Mouse (Mus musculus): Measurements from ENCODE around the gene H2al1f.
"Not testable (repeated sequence)": the region's sequence is repeated elsewhere in the genome, so short reads cannot be mapped to it uniquely, and the experiment has no call there.

The H2al1f gene

DNA sequence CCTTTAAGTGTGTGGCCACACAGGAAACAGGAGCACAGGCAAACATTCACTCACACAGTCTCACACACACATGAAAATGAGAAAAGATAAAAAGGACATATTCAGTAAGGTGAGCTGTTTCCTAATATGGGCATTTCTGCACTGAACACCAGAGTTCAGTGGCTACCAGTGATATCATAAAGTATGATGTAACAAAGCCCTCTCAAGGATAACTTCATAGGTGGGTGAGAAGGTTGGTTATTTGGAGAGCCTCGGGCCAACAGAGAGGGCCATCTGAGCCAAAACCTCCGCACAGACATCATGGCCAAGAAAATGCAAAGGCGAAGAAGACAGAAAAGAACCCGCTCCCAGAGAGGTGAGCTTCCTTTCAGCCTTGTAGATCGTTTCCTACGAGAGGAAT, at the start of gene H2al1f:
TSS of gene H2al1f (plus strand) at position 301 of the 400 bp plus-strand sequence.
- DNase-seq (ENCODE audit: low spot score in 2 of 2): not testable (repeated sequence)

DNA sequence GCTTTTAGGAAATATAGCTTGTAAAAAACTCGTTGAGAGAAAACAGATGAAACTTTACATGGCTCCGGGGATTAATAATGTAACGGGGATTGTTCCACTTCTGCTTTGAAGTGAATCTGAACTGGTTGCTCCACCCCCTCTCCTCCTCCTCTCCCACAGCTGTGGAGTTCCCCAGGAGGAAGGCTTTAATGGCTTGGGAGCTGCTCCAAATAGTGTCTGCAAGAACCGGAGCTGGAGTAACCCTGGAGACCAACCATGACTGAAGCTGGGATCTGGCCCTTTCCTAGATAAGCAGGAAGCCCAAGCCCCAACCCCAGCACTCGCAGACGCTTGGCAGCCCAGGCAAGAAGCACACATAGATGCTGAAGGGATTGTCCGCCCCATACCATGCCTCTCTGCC, 47.2 kb upstream of the H2al1f start:
- peak in 1 of 2 experiments; percentile 9 for DNase-seq (ENCODE audit: low spot score in 2 of 2)

DNA sequence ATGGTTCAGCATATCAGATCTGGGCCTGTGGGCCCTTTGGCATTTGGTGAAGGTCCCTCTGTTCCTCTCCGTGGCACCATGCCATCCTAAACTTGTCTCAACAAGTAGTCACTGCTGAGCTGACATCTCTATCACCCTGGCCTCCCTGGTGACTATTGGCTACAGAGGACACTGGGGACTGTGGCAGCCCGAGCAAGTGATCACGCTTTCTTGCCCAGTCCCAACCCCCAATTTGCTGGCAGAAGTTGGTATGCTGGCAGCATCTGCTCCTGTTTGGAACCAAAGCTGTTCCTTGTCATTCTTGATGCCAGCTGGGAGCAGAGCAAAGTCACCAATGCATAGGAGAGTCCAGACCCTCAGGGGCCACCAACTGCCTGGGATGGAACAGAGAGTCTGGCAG, 45.9 kb upstream of the H2al1f start:
- DNase-seq (ENCODE audit: low spot score in 2 of 2): no peak

DNA sequence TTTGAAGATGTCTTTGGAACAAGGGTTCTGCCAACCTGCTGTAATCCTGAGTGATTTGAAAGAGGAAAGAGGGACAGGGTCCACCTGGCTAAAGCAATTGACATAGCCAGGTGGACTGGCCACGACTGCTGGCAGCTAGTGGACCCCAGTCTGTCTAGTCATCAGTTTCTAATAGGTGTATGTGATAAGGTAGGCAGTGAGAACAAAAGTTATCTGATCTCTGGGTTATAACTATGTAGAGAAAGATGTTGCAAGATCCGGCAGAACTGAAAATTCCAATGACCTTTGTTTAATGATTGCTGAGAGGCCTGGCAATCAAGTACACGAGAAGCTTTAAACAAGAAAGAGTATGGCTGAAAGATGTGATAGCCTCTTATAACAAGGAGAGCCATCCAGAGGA, 41.8 kb upstream of the H2al1f start:
- no peak for DNase-seq (ENCODE audit: low spot score in 2 of 2)

DNA sequence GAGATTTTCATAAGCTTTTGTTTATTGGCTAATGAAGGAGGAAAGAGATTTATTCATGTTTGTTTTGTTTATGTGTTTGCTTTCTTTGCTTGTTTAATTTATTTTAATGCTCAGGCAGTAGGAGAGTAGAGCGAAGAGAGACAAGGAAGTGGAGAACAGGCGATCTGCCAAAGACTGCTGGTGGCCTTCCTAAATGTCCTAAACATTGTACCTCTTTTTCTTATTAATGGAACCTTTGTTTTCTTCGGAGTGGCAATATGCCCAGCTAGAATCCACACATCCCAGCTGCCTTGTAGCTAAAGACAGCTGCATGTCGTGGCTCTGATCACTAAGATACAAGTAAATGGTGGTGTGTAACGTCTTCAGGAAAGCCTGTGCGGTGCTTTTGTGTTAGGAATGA, 37.9 kb upstream of the H2al1f start:
- no peak for DNase-seq (ENCODE audit: low spot score in 2 of 2)

DNA sequence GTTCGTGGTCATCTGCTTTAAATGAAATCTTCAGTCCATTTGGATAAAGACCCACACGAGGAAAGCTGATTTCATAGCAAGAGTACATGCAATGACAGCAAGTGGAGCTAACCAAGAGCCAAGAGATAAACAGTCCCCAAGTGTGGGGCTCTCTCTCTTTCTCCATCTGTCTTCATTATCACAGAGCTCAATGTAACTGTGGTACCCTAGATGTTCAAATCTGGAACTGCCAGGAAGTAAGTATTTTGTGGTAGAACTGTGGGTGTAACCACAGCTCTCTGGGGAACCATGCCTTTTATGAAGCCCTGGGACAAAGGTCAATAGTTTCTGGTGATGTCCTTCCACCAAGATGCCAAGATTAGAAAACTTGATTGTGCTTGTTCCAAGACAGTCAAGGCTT, 34.2 kb upstream of the H2al1f start:
- DNase-seq (ENCODE audit: low spot score in 2 of 2): no peak

DNA sequence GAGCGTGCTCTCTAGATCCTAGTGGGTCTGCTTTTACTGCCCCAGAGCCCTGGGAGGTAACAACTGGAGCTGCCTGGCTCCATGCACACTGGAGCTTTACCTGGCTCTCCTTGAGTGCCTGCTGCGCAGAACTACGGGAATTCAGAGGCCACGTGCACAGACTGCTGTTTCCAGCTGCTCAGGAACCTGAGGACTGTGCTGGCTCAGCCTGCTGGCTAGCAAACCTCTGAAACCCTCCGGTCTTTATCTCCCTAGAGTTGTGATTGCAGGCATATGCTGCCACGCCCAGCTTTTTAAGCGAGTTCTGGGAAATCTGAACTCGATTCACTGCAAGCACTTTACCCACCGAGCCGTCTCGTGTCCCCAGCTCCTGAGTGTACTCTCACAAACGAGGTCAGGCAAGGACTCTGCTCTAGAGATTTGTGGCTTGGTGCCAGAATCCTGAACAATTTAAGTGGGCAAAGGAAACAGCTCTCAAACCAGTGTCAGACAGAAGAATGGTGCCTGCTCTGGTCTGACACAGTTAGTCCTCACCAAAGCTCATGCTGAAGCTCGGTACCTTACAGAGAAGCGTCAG, 26.6 kb upstream of the H2al1f start:
- no peak for DNase-seq (ENCODE audit: low spot score in 2 of 2)

DNA sequence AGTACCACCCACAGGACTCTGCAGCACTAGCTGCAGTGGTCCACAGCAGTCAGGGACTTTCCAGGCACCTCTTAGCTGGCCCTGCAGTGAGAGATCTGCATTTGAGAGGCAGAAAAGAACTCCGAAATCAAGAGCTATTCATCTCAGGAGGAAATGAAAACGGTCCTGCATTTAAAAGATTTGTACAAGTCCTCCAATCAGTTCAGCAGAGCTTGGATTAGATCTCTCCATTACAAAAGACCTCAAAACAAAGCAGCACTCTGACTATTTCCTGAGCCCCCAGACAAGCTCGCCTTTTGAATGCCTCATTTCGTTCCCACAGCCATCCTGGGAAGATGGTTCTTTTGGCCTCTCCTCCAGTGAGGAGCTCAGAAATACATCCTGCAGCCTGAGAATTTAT, 25.7 kb upstream of the H2al1f start:
- no peak for DNase-seq (ENCODE audit: low spot score in 2 of 2)

DNA sequence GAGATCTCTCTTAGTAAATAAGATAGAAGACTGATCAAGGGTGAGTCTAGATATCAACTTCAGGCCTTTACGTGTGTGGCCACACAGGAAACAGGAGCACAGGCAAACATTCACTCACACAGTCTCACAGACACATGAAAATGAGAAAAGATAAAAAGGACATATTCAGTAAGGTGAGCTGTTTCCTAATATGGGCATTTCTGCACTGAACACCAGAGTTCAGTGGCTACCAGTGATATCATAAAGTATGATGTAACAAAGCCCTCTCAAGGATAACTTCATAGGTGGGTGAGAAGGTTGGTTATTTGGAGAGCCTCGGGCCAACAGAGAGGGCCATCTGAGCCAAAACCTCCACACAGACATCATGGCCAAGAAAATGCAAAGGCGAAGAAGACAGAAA, 16.0 kb upstream of the H2al1f start, which contains the start of gene H2al1a:
TSS of gene H2al1a (plus strand) at position 301 of the 400 bp plus-strand sequence.
- not testable (repeated sequence) for DNase-seq (ENCODE audit: low spot score in 2 of 2)

DNA sequence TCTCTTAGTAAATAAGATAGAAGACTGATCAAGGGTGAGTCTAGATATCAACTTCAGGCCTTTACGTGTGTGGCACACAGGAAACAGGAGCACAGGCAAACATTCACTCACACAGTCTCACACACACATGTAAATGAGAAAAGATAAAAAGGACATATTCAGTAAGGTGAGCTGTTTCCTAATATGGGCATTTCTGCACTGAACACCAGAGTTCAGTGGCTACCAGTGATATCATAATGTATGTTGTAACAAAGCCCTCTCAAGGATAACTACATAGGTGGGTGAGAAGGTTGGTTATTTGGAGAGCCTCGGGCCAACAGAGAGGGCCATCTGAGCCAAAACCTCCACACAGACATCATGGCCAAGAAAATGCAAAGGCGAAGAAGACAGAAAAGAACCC, 12.8 kb upstream of the H2al1f start, which contains the start of gene H2al1b:
TSS of gene H2al1b (plus strand) at position 301 of the 400 bp plus-strand sequence.
- DNase-seq (ENCODE audit: low spot score in 2 of 2): not testable (repeated sequence)

DNA sequence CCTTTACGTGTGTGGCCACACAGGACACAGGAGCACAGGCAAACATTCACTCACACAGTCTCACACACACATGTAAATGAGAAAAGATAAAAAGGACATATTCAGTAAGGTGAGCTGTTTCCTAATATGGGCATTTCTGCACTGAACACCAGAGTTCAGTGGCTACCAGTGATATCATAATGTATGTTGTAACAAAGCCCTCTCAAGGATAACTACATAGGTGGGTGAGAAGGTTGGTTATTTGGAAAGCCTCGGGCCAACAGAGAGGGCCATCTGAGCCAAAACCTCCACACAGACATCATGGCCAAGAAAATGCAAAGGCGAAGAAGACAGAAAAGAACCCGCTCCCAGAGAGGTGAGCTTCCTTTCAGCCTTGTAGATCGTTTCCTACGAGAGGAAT, 9.6 kb upstream of the H2al1f start, which contains the start of gene H2al1c:
TSS of gene H2al1c (plus strand) at position 301 of the 400 bp plus-strand sequence.
- not testable (repeated sequence) for DNase-seq (ENCODE audit: low spot score in 2 of 2)

DNA sequence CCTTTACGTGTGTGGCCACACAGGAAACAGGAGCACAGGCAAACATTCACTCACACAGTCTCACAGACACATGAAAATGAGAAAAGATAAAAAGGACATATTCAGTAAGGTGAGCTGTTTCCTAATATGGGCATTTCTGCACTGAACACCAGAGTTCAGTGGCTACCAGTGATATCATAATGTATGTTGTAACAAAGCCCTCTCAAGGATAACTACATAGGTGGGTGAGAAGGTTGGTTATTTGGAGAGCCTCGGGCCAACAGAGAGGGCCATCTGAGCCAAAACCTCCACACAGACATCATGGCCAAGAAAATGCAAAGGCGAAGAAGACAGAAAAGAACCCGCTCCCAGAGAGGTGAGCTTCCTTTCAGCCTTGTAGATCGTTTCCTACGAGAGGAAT, 6.4 kb upstream of the H2al1f start, which contains the start of gene H2al1d:
TSS of gene H2al1d (plus strand) at position 301 of the 400 bp plus-strand sequence.
- not testable (repeated sequence) for DNase-seq (ENCODE audit: low spot score in 2 of 2)

DNA sequence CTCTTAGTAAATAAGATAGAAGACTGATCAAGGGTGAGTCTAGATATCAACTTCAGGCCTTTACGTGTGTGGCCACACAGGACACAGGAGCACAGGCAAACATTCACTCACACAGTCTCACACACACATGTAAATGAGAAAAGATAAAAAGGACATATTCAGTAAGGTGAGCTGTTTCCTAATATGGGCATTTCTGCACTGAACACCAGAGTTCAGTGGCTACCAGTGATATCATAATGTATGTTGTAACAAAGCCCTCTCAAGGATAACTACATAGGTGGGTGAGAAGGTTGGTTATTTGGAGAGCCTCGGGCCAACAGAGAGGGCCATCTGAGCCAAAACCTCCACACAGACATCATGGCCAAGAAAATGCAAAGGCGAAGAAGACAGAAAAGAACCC, 3.3 kb upstream of the H2al1f start, which contains the start of gene H2al1e:
TSS of gene H2al1e (plus strand) at position 301 of the 400 bp plus-strand sequence.
- DNase-seq (ENCODE audit: low spot score in 2 of 2): not testable (repeated sequence)

DNA sequence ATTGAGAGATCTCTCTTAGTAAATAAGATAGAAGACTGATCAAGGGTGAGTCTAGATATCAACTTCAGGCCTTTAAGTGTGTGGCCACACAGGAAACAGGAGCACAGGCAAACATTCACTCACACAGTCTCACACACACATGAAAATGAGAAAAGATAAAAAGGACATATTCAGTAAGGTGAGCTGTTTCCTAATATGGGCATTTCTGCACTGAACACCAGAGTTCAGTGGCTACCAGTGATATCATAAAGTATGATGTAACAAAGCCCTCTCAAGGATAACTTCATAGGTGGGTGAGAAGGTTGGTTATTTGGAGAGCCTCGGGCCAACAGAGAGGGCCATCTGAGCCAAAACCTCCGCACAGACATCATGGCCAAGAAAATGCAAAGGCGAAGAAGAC, 3.0 kb downstream of the H2al1f start, which contains the start of gene H2al1g:
TSS of gene H2al1g (plus strand) at position 301 of the 400 bp plus-strand sequence.
- DNase-seq (ENCODE audit: low spot score in 2 of 2): not testable (repeated sequence)

DNA sequence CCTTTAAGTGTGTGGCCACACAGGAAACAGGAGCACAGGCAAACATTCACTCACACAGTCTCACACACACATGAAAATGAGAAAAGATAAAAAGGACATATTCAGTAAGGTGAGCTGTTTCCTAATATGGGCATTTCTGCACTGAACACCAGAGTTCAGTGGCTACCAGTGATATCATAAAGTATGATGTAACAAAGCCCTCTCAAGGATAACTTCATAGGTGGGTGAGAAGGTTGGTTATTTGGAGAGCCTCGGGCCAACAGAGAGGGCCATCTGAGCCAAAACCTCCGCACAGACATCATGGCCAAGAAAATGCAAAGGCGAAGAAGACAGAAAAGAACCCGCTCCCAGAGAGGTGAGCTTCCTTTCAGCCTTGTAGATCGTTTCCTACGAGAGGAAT, 6.2 kb downstream of the H2al1f start, which contains the start of gene H2al1h:
TSS of gene H2al1h (plus strand) at position 301 of the 400 bp plus-strand sequence.
- not testable (repeated sequence) for DNase-seq (ENCODE audit: low spot score in 2 of 2)

DNA sequence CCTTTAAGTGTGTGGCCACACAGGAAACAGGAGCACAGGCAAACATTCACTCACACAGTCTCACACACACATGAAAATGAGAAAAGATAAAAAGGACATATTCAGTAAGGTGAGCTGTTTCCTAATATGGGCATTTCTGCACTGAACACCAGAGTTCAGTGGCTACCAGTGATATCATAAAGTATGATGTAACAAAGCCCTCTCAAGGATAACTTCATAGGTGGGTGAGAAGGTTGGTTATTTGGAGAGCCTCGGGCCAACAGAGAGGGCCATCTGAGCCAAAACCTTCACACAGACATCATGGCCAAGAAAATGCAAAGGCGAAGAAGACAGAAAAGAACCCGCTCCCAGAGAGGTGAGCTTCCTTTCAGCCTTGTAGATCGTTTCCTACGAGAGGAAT, 9.4 kb downstream of the H2al1f start, which contains the start of gene H2al1i:
TSS of gene H2al1i (plus strand) at position 301 of the 400 bp plus-strand sequence.
- not testable (repeated sequence) for DNase-seq (ENCODE audit: low spot score in 2 of 2)

DNA sequence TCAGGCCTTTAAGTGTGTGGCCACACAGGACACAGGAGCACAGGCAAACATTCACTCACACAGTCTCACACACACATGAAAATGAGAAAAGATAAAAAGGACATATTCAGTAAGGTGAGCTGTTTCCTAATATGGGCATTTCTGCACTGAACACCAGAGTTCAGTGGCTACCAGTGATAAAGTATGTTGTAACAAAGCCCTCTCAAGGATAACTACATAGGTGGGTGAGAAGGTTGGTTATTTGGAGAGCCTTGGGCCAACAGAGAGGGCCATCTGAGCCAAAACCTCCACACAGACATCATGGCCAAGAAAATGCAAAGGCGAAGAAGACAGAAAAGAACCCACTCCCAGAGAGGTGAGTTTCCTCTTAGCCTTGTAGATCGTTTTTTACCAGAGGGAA, 12.6 kb downstream of the H2al1f start, which contains the start of gene H2al1j:
TSS of gene H2al1j (plus strand) at position 301 of the 400 bp plus-strand sequence.
- DNase-seq (ENCODE audit: low spot score in 2 of 2): not testable (repeated sequence)

DNA sequence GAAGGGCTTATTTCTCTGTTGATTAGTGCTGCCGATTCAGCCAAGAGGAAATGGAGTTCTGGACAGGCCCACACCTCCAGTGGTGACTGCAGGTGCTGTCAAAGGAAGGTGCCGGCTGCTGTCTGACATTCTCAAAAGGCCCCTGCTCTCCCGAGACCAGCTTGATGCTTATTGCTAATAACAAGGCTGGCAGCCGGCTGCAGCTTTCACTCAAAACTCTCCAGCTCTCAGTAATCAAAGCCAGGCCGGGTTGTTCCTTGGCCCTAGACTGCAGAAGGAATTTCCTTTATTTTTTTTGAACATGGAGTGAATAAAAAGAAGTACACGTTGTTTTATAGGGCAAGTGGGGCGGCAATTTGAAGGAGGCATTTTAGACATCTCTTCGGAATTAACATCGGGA, 30.8 kb downstream of the H2al1f start:
- no peak for DNase-seq (ENCODE audit: low spot score in 2 of 2)

DNA sequence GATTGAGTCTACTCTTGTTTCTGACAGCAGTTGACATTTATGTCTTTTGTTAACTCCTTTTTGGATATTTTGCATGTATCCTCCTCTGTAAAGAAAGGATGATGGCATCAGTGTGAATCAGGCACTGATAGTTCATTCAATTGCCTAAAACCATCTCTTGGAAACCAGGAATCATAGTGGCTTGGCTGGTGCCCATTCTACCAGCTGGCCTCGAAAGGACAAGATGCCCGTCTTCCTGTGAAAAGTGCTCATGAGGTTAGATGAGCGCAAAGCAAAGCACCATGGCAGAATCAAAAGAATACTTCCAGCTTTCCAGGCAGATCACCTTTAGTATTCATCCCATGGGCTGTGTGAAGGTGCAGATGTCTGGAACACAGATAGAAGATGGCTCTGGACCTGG, 31.8 kb downstream of the H2al1f start:
- DNase-seq (ENCODE audit: low spot score in 2 of 2): no peak

DNA sequence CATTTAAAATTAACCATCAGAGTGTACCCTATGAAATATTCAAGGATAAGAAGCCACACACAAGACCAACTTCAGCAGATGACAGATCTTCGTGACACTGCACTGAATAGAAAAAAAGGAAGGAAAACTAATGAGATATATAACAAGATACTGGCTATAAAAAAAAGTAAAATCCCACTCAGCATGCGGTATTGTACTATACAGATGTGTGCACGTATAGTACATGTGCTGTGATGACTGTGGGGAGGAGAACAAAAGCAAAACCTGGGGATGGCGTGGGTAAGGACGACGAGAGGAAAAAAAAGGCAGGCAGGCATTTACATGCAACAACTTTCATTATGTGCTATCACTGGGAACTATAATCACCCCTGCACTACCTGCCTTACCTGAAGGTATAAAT, 45.9 kb downstream of the H2al1f start:
- no peak for DNase-seq (ENCODE audit: low spot score in 2 of 2)

DNA sequence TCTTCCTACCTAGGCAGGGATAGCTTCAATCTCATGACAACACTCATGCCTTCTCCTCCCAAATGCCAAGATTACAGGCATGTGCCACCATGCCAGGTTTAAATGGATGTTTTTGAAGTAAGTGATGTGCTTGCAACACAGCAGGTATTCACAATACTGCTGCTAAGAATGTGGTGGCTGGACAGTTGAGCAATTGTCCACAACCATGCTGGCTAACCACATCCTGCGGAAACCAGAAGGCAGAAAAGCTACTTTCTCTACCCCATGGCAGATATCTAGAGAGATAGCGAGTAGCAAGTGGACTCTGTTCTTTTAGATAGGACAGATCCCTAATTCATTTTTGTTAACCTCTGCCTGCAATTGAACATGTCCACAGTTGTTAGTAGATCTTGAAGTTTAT, 46.3 kb downstream of the H2al1f start:
- no peak for DNase-seq (ENCODE audit: low spot score in 2 of 2)

DNA sequence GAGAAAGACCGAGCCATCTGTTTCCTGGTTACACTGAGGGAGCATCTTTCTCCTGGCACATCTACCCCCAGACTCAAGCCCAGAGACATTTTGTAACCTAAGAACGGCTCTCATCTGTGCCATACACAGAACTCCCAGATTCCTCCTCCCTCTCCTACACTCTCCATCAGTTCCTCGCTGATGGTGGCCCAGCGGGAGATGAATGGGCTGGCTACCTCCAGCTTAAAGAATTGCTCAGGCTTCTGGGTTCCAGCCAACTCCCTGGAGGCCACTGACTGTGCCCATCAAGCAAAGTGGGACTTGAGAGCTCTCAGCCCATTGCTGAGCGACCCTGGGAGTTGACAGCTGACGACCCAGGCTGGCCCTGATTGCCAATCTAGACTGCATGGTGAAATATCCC, 48.9 kb downstream of the H2al1f start:
- no peak for DNase-seq (ENCODE audit: low spot score in 2 of 2)

Measured in right cerebral cortex, adult 2 months (tissue).